Mouse (Mus musculus): Measurements from ENCODE around the gene Tmem230.
A peak's percentile ranks its signal among the peaks of the same experiment; 100 is the strongest.
"Not testable (repeated sequence)": the region's sequence is repeated elsewhere in the genome, so short reads cannot be mapped to it uniquely, and the experiment has no call there.

The Tmem230 gene

GRCm38 (mm10) chr2:132270331-132270951, 22.8 kb upstream of the Tmem230 start:
- DNase-seq = no peak

GRCm38 (mm10) chr2:132269217-132269616, 21.6 kb upstream of the Tmem230 start:
- DNase-seq = no peak

GRCm38 (mm10) chr2:132266086-132266485, 18.5 kb upstream of the Tmem230 start:
- DNase-seq = no peak

DNA sequence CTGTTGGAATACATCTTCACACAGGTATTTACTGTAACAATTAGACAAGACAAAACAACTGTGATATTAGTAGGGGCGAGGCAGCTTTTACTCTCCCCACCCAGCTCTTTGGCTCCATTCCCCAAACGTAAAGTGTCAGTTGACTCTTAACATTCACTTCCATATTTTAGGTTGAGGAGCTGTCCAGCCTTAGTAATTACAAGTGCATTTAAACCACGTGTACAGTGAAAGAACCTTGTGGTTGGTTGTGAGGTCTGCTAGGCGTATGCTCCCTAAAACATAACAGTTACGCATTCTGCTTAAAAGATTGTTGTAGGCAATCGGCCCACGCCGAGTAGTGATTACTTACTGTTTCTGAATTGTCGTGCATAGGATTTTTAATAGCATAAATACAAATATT, 17.6 kb upstream of the Tmem230 start:
- no peak for DNase-seq

GRCm38 (mm10) chr2:132264266-132264710, 16.7 kb upstream of the Tmem230 start:
- DNase-seq = no peak

- no peak for DNase-seq
These were observed 16.0 kb upstream of the Tmem230 start for GRCm38 (mm10) chr2:132263421-132264265.

DNA sequence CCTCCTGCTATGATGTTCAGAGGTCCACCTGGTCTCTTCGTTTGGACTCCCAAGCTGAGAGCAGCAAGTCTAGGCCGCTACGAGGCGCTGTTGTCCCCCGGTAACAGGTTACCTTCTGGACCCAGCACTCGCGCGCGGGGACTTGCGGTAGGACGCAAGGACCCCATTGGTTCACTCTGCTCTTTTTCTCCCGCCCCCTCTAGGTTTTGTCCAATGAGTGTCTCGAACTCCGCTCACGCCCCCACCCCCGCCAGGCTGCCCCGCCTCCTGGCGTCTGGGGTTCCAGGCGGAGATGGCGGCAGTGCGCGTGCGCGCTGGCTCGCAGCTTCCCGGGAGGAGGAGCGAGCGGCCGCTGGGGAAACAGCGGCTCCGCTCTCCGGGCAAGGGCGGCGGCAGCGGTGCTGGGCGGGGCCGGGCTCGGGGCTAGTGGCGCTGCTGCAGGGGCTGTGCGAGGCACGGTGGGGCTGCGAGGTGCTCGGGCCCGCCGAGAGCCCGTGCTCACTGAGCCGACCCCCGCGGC, 15.3 kb upstream of the Tmem230 start, which contains the start of gene Cds2:
Gene Cds2 (plus strand): TSS at position 270 of the 520 bp plus-strand sequence.
- peak; percentile 99 for DNase-seq

DNA sequence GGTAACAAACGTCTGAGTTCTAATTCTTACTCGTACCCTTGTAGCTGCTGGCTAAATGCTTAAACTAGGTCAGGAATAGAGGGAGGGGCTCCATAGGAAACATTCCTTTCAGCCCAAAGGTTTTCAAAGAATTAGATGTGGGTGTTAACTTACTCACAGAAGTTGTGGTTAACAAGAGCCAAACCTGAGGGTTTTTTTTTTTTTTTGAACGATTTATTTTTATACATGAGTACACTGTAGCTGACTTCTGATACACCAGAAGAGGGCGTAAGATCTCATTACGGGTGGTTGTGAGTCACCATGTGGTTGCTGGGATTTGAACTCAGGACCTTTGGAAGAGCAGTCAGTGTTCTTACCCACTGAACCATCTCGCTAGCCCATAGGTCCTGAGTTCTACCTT, 14.6 kb upstream of the Tmem230 start:
- DNase-seq = no peak

DNA sequence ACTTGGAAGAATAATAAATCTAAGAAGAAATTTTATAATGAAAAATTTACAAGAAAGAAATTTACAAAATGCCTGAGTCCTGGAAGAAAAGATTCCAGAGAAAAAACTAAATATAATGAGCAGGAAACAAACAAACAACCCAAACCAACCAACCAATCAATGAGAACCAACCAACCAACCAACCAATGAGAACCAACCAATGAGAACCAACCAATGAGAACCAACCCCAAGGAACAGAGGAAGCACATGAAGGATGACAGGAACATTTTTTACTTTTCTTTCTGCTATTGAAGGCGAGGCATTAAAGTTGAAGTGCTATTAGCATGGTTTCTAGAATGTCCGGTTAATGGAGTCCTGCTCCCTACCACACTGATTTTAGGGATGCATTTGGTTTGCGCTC, 13.0 kb upstream of the Tmem230 start:
- no peak for DNase-seq

GRCm38 (mm10) chr2:132257350-132258068, 9.9 kb upstream of the Tmem230 start:
- DNase-seq = no peak

- no peak for DNase-seq
These were observed 6.0 kb upstream of the Tmem230 start for GRCm38 (mm10) chr2:132253603-132254002.

DNA sequence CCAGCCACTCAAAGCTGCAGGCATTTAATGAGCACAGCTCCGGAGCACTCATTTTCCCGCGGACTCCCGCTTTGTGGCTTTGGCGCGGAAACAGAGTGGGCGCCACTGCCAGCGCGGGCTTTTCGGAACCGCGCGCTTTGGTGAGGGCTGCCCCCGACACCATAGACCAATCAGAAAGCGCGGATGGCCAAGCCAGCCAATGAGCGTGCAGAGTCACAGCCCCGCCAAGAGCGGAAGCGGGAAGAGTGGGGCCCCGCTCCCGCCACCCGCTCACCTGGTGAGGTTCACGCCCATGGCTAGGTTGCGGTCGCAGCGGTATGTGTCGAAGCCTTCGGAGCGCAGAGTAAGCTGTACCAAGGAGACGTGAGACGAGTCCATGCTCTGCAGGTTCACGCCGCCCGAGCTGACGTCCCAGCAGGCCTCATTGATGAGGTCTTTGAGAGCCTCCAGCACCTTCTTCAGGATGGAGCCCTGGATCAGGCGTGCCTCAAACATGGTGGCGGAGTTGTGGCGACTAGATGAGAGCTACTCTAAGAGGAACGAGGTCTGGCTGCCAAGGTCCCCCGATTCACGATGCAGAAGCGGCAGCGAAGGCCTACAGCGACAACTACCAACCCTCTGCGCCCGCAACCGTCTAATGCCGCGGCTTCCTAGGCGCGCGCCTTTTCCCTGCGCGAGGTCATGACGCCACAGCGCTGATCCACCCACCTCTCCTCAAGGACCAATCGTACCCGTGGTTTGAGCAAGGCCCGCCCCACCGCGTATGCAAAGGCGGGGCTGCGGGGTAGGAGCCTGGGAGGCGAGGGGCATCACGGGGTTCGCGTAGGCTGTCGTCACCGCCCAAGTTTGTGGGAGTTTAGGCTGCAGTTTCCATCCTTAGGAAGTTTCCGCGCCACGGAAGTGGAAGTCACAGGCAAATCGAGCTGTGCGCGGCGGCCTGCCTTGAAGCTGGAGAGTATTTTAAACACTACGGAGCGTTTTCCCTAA, 5.2 kb upstream of the Tmem230 start, which contains the start of gene Pcna:
Gene Pcna (minus strand): TSS at position 773 of the 987 bp plus-strand sequence.
- peak; percentile 96 for DNase-seq

- no peak for DNase-seq
These were observed 4.3 kb upstream of the Tmem230 start for GRCm38 (mm10) chr2:132251911-132252310.

DNA sequence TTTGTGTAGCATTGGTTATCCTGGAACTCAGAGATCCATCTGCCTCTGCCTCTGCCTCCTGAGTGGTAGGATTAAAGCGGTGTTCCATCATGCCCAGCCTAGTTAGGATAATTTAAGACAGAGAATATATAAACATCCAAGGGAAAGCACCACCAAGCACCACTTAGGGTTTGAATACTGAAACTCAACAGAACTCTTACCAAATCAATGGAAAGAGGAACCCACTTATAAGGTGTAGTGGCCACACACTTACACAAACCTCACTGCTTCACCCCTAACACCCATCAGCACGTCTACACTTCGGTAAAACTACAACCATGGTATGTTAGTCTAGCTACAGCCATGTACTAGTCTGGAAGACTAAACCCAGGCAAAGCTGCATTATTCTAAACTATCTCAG, 4.2 kb downstream of the Tmem230 start:
- DNase-seq = no peak

GRCm38 (mm10) chr2:132240457-132240856, 7.2 kb downstream of the Tmem230 start:
- peak; percentile 74 for DNase-seq

DNA sequence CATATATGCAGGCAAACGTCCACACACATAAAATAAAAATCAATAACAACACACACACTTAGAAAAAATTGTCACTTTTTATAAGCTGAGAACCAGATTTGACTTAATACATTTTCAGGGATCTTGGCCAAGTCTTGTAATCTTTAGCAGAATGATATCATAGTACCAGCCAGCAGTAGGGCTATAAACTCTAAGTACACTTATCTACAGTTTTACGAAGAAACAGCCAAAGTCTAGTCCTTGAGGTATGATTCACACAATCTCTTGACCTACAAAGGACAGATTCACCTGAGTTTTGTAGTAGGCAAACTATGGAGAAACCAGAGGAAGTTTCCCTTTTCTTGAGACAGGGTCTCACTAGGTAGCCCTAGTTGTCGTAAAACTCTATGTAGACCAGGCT, 8.2 kb downstream of the Tmem230 start:
- DNase-seq = not testable (repeated sequence)

GRCm38 (mm10) chr2:132235975-132236374, 11.6 kb downstream of the Tmem230 start:
- no peak for DNase-seq

DNA sequence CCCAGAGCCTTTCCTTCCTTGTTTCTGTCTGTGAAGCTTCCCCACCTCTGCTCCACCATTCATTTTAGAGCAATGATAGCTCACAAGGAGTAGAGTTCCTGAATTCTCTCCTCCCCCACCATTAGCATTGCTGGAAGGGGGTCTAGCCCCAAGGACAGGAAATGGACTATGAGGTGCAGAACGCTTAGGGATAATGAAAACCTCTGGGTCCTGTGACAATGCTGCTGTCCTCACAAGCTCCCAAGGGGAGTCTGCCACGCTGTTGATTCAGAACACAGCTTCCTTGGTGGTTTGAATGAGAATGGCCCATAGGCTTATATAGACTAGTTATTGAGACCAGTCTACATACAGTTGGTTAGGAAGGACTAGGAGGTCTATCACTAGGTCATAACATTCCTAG, 12.3 kb downstream of the Tmem230 start:
- DNase-seq = no peak

DNA sequence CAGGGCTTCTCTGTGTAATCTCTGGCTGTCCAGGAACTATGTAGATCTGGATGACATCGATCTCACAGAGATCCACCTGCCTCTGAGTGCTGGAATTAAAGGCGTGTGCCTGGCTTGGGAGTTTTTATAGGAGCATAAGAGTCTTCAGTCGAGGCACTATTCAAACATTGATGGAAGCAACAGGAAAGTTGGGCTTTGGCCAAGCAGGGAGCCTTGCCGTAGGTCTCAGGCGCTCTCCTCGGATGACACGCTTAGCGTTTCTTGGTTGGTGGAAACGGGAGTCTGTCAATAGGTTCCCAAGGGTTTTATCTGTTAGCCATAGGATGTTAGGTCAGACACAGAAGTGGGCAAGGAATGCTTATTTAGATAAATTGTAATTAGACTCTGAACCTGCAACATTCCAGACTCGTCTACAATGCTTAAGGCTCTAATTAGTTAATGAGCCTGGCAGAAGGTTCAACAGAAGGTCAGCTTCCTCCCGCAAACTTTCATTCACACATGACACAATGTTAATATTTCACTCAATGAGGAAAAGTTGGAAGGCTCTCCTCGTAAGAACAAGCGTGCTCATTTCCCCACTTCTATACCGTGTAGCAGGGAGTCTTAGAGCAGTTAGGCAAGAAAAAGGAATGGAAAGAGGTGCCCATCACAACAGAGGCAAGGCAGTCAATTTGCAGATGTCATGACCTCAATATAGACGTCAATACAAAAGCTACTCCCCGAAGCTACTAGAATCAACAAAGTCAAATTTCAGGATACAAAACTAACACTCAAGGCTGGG, 13.4 kb downstream of the Tmem230 start:
- DNase-seq = no peak

DNA sequence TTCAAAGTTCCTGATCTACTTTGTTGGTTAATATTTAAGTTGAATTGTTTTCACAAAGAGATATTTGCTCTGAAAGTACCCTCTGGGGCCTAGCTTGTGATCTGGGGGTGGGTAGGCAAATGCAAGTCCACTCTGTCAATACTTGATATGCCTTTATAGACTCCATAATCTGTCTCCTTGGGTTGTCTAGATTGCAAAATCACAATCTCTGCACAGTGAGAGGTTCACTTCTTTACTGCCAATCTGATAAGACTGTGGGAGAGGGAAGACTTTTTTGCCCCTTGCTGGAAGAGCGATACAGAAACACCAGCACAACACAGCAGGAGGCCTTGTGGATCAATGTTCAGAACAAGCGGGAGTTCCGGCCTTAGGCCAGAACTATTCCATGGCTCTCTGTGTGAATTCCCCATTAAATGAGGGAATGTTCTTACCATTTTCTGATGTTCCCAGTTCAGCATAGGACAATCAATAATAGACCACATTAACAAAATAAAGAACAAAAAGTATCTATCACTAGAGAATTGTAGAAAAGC, 15.1 kb downstream of the Tmem230 start:
- DNase-seq = no peak

DNA sequence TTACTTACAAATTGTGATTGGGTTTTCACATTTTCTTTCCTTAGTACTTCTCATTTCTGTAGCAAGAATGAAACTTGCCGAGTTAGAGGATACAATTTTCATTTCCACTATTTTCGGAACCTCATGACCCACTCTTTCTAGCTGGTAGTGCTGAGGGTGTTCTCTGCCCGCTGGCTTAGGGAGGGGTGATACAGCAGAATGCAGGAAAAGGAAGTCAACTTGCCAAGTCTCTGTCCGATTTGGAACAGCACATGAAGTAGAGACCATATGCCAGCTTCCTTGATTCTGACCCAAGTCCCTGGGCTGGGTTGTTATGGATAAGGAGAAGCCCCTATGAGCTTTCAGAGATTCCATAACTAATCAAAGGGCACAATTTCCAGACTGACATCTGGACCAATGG, 23.2 kb downstream of the Tmem230 start:
- DNase-seq = no peak
